Mouse (Mus musculus): ENCODE results near the gene Arf3.

DNA sequence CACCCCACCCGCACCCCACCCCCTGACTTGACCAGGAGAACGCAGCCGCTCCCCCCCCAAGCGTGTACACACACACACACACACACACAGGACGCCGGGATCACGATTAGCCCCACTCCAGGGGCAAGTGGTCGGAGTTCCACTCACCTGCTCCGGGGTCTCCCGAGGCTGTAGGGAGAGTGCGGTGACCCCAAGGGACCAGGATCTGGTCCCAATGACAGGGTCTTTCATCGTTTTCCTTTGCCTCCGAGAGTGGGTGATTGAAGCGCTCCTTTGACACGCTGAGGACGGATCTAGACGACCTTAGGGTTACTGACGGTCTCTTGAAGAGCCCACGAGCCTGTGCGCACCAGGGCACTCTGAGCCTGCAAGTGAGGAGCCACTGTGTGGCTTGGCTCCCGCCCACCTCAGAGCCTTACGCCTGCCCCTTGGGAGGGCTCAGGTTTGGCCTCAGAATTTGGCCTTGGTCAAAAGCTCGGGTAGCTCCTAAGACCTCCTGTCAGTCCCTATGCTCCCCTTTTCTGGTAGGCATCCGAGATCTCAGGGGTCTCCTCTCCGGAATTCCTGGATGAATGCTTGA is 15.3 kb upstream of the Arf3 start:
- no peak for TF ChIP-seq CTCF (IDR thresholded peaks at IDR 0.05; ENCODE audit: insufficient read depth, low read length)
- TF ChIP-seq POLR2A (IDR thresholded peaks at IDR 0.05; ENCODE audit: borderline replicate concordance, extremely low read depth, low read depth, low read length), result no peak
